Mouse (Mus musculus) intestine, embryonic 14.5 days (tissue): ENCODE measurements around the gene Vmo1. TPM values are rescaled to one million over a fixed set of nuclear protein-coding genes. Genes with fewer than 3 reads are reported as not detected.
"Not testable (repeated sequence)": the region's sequence is repeated elsewhere in the genome, so short reads cannot be mapped to it uniquely, and the experiment has no call there.

ENCODE experiments used
- ATAC-seq: fragments of 200-750 bp; cut with Nextera tagmentation; replicated peaks from 2 replicates; pipeline ENCODE4 v1.8.0; 2017; ENCODE audit warnings: low read depth, moderate number of reproducible peaks, moderate TSS enrichment, moderate library complexity; ENCODE audit not compliant: low FRiP score, low TSS enrichment
- DNase-seq: peaks from one replicate; pipeline ENCODE4 v3.0.0-alpha.2; 2018; ENCODE audit warnings: low spot score
- H3K27ac ChIP-seq: fragments of 300-500 bp; sonication (generic); 2 replicates; pipeline ENCODE4 v1.5.1; 2014; ENCODE audit warnings: low read depth, mild to moderate bottlenecking, control low read depth
- H3K27me3 ChIP-seq: fragments of 300-500 bp; sonication (generic); replicated peaks from 2 replicates; pipeline ENCODE4 v1.6.1; 2014; ENCODE audit warnings: low read length, control low read depth; ENCODE audit not compliant: control insufficient read depth, insufficient read depth
- H3K36me3 ChIP-seq: fragments of 300-500 bp; sonication (generic); 2 replicates; pipeline ENCODE4 v1.6.1; 2014; ENCODE audit warnings: low read length, control low read depth; ENCODE audit not compliant: control insufficient read depth, insufficient read depth
- H3K4me1 ChIP-seq: fragments of 300-500 bp; sonication (generic); replicated peaks from 2 replicates; pipeline ENCODE4 v1.6.1; 2014; ENCODE audit warnings: low read length, control low read depth, mixed read lengths; ENCODE audit not compliant: control insufficient read depth, insufficient read depth
- H3K4me2 ChIP-seq: fragments of 300-500 bp; sonication (generic); 2 replicates; pipeline ENCODE4 v1.6.1; 2014; ENCODE audit warnings: low read length
- H3K4me3 ChIP-seq: fragments of 300-500 bp; sonication (generic); 2 replicates; pipeline ENCODE4 v1.5.1; 2014; ENCODE audit warnings: low read depth, low read length, control low read depth, mixed read lengths
- H3K9ac ChIP-seq: fragments of 300-500 bp; sonication (generic); 2 replicates; pipeline ENCODE4 v1.6.1; 2014; ENCODE audit warnings: mild to moderate bottlenecking, low read length
- H3K9me3 ChIP-seq: fragments of 300-500 bp; sonication (generic); 2 replicates; pipeline ENCODE4 v1.6.1; 2016; ENCODE audit warnings: low read length, control low read depth; ENCODE audit not compliant: control insufficient read depth
- WGBS: fragments of 180-500 bp; shearing (Covaris S2); extraction: QIAGEN DNeasy Blood & Tissue Kit; methylation state at CpG from one replicate; pipeline ENCODE4 v1.1.7; 2014; 5-methylcytosine and 5-hydroxymethylcytosine counted together
- polyA plus RNA-seq: library from polyadenylated mRNA; unstranded; fragments of >200 nt; fragmentation: Nextera tagmentation; extraction: Ambion mirVana; gene quantifications from 2 replicates; pipeline ENCODE4 v1.2.1, GENCODE M21; 2014

Vmo1 gene
- polyA plus RNA-seq, 1 experiment from 2014 or later = 0.28 TPM

GRCm38 (mm10) chr11:70526211-70526610, 11.8 kb upstream of the Vmo1 start:
- H3K4me1 ChIP-seq = peaks cover 5% of the 10 kb centered on the region
- peak overlapping the region; percentile 66 for H3K4me2 ChIP-seq
- WGBS = 88% methylated on average over 12 of the region's 12 CpGs
- peak overlapping the region; percentile 66; the same call in 1 of the 2 replicates for H3K9ac ChIP-seq
- no peak overlapping the region for H3K27ac ChIP-seq
- DNase-seq = no peak
- H3K27me3 ChIP-seq = no peaks in the 10 kb centered on the region
- no peak for ATAC-seq
- peaks cover 31% of the 10 kb centered on the region for H3K36me3 ChIP-seq
- peak overlapping the region; percentile 68 for H3K4me3 ChIP-seq
- H3K9me3 ChIP-seq = no peaks in the 10 kb centered on the region

- 2% methylated on average over 12 of the region's 12 CpGs for WGBS
- ATAC-seq (peak; percentile 54), DNase-seq (no peak)
- Histone ChIP-seq H3K4me2 (peak overlapping the region; percentile 66), H3K4me3 (peak overlapping the region; percentile 68), H3K9me3 (no peaks in the 10 kb centered on the region), H3K27ac (no peak overlapping the region), H3K9ac (peak overlapping the region; percentile 66), H3K4me1 (peaks cover 5% of the 10 kb centered on the region), H3K36me3 (peaks cover 31% of the 10 kb centered on the region), H3K27me3 (no peaks in the 10 kb centered on the region)
Observed at GRCm38 (mm10) chr11:70525726-70526125, 11.3 kb upstream of the Vmo1 start.

- DNase-seq = peak; percentile 90
- Histone ChIP-seq H3K9ac (peak within 1 kb of the TSS; percentile 66), H3K4me3 (peak within 1 kb of the TSS; percentile 68), H3K9me3 (no peaks in the 10 kb centered on the region), H3K27ac (no peak within 1 kb of the TSS), H3K27me3 (no peaks in the 10 kb centered on the region), H3K36me3 (peaks cover 31% of the 10 kb centered on the region), H3K4me1 (peaks cover 5% of the 10 kb centered on the region), H3K4me2 (peak within 1 kb of the TSS; percentile 66)
- under 1% methylated on average over 25 of the region's 26 CpGs for WGBS
- peak; percentile 91 for ATAC-seq
Observed at GRCm38 (mm10) chr11:70525184-70525678, 10.8 kb upstream of the Vmo1 start, which contains the start of gene Psmb6. Psmb6 (plus strand) TSS chr11:70525367.

GRCm38 (mm10) chr11:70524782-70525181, 10.4 kb upstream of the Vmo1 start:
- DNase-seq = no peak
- Histone ChIP-seq H3K27me3 (no peaks in the 10 kb centered on the region), H3K9me3 (no peaks in the 10 kb centered on the region), H3K9ac (no peak overlapping the region), H3K36me3 (peaks cover 31% of the 10 kb centered on the region), H3K4me1 (peaks cover 9% of the 10 kb centered on the region), H3K4me3 (peak overlapping the region; percentile 68), H3K27ac (no peak overlapping the region), H3K4me2 (peak overlapping the region; percentile 54)
- 3% methylated on average over 8 of the region's 8 CpGs for WGBS
- peak; percentile 36; the same call in 1 of the 2 replicates for ATAC-seq

GRCm38 (mm10) chr11:70523306-70523989, 9.0 kb upstream of the Vmo1 start:
- not testable (repeated sequence) for H3K9ac ChIP-seq, ATAC-seq, DNase-seq, H3K27me3 ChIP-seq, H3K9me3 ChIP-seq, H3K4me2 ChIP-seq, H3K4me3 ChIP-seq, H3K27ac ChIP-seq
- peaks cover 23% of the 10 kb centered on the region for H3K36me3 ChIP-seq
- peaks cover 14% of the 10 kb centered on the region for H3K4me1 ChIP-seq
- WGBS = 82% methylated on average over 8 of the region's 8 CpGs

- Histone ChIP-seq H3K9ac (peak overlapping the region; percentile 64), H3K4me3 (peak overlapping the region; percentile 31), H3K4me1 (peaks cover 10% of the 10 kb centered on the region; the same call in 1 of the 2 replicates), H3K9me3 (no peaks in the 10 kb centered on the region), H3K4me2 (peak overlapping the region; percentile 53), H3K27ac (peak overlapping the region; percentile 78), H3K27me3 (no peaks in the 10 kb centered on the region), H3K36me3 (no peaks in the 10 kb centered on the region)
- WGBS = 9% methylated on average over 41 of the region's 41 CpGs
- DNase-seq = peak; percentile 79
- ATAC-seq = peak; percentile 56
Observed at GRCm38 (mm10) chr11:70520178-70520769, 5.9 kb upstream of the Vmo1 start.

GRCm38 (mm10) chr11:70518923-70519322, 4.5 kb upstream of the Vmo1 start, which contains the start of gene Gltpd2:
Gltpd2 (plus strand) TSS chr11:70519196.
- H3K4me2 ChIP-seq = peak within 1 kb of the TSS; percentile 53
- H3K36me3 ChIP-seq = no peaks in the 10 kb centered on the region
- H3K9ac ChIP-seq = peak within 1 kb of the TSS; percentile 64
- no peaks in the 10 kb centered on the region for H3K27me3 ChIP-seq
- ATAC-seq (no peak), DNase-seq (no peak)
- 71% methylated on average over 10 of the region's 10 CpGs for WGBS
- no peaks in the 10 kb centered on the region for H3K9me3 ChIP-seq
- H3K27ac ChIP-seq = peak within 1 kb of the TSS; percentile 78
- peak within 1 kb of the TSS; percentile 31 for H3K4me3 ChIP-seq
- peaks cover 10% of the 10 kb centered on the region; the same call in 1 of the 2 replicates for H3K4me1 ChIP-seq

- Histone ChIP-seq H3K36me3 (no peaks in the 10 kb centered on the region), H3K4me1 (peaks cover 10% of the 10 kb centered on the region; the same call in 1 of the 2 replicates), H3K9me3 (no peaks in the 10 kb centered on the region), H3K4me2 (no peak overlapping the region), H3K4me3 (no peak overlapping the region), H3K27ac (no peak overlapping the region), H3K27me3 (no peaks in the 10 kb centered on the region), H3K9ac (no peak overlapping the region)
- DNase-seq (no peak), ATAC-seq (no peak)
- WGBS = 56% methylated on average over 1 of the region's 1 CpGs
Observed at GRCm38 (mm10) chr11:70518436-70518835, 4.0 kb upstream of the Vmo1 start.
